Comparison of ENCODE assay signal across 7 mouse cellular contexts in the genomic region with DNA sequence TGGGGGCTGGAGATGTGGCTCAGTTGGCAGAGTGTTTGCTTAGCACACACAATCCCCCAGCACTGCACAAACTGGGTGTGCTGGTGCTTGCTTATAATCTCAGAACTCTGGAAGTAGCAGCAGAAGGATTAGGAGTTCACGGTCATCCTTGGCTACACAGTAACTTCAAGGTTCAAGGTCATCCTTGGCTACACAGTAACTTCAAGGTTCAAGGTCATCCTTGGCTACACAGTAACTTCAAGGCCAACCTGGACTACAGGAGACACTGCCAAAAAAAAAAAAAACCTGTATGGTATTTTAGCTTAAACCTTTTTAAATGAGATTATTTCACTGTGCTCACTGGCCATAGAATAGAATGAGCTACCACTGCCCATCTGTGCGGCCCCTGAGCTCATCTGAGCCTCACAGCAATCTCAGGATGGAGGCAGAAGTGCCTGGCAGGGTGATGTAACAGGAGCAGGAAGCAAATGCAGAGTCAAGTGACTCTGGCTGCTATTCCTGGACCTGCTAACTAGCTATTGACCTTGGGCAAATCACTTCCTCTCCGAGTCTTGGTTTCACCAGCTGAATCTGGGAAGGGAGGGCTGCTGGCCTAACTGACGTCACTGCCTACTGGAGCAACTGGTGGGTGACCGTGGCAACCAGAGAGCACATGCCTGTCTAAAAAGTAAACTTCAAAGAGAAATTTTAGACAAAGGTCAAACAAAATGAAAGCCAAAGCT. TPM values are rescaled to one million over a fixed set of nuclear protein-coding genes. Genes with fewer than 3 reads are reported as not detected.
A peak's percentile ranks its signal among the peaks of the same experiment; 100 is the strongest.
DNase-seq lines count a peak whose midpoint lies in the region; ATAC-seq and TF ChIP-seq lines count a peak whose summit lies in the region.

No protein-coding gene starts in this region.

- no peak overlapping the region for H3K4me3 ChIP-seq in intestine, postnatal 0 days (ENCODE audit: low read depth, low read length)

- H3K4me1 ChIP-seq in intestine, postnatal 0 days (replicated peaks; ENCODE audit: control insufficient read depth, insufficient read depth, low read length) = no peaks in the 10 kb centered on the region

- peaks cover 2% of the 10 kb centered on the region; the same call in 1 of the 2 replicates for H3K36me3 ChIP-seq in intestine, postnatal 0 days (ENCODE audit: control insufficient read depth, insufficient read depth)

- no peaks in the 10 kb centered on the region for H3K9me3 ChIP-seq in intestine, postnatal 0 days (ENCODE audit: control insufficient read depth)

- TF ChIP-seq CTCF in intestine, postnatal 0 days (IDR thresholded peaks at IDR 0.05; ENCODE audit: low read depth) = no peak

- no peak overlapping the region for H3K4me2 ChIP-seq in intestine, postnatal 0 days (replicated peaks; ENCODE audit: low read depth)

- ATAC-seq in intestine, postnatal 0 days = 0 out of 2 replicates have a peak, but pooled peaks have one; percentile 47

- no peak overlapping the region for H3K9ac ChIP-seq in intestine, postnatal 0 days (ENCODE audit: low read depth, low read length)

- 30% methylated on average over 5 of the region's 5 CpGs for WGBS in intestine, postnatal 0 days

- no peaks in the 10 kb centered on the region for H3K27me3 ChIP-seq in intestine, postnatal 0 days (replicated peaks; ENCODE audit: control insufficient read depth, insufficient read depth, low read length)

- peak; percentile 44 for DNase-seq in R1 (ENCODE audit: low read depth, low spot score)
- peak; percentile 69 for DNase-seq in brain, adult 2 months (ENCODE audit: low read depth, low spot score)
- peak; percentile 39 for DNase-seq in lung, postnatal 10 days
- DNase-seq in thymus, postnatal 14 days = no peak
- no peak for DNase-seq in right cerebral cortex, postnatal 14 days
- no peak for DNase-seq in left cerebral cortex, adult 8-10 months (ENCODE audit: low spot score in 2 of 2)

- no peak overlapping the region for H3K27ac ChIP-seq in intestine, postnatal 0 days (ENCODE audit: low read depth, low read length)

RNA-seq across cellular contexts. Expression of a gene that starts 24.2 kb away (rescaled TPM):
- polyA plus RNA-seq in intestine, postnatal 0 days (2015; fragmentation: Nextera tagmentation; extraction: Ambion mirVana) = 7.5 TPM in 2 replicates
- 10 to 100 TPM; 66.3 to 76.8 (median 71.3) TPM for total RNA-seq in left cerebral cortex, adult 8-10 months (2022)

RNA-seq across cellular contexts. Expression of a gene that starts 56.9 kb away (rescaled TPM):
- 4.8 and 5.3 TPM in 2 replicates for polyA plus RNA-seq in intestine, postnatal 0 days (2015; fragmentation: Nextera tagmentation; extraction: Ambion mirVana)
- total RNA-seq in left cerebral cortex, adult 8-10 months (2022) = under 1 TPM; 0.23 to 0.80 (median 0.56) TPM

Comparison
In these comparisons a context has a peak if more than half of its experiments do, and no peak if none do; other contexts are left out.
1. DNase-seq: peak in R1 (single experiment), brain, adult 2 months (single experiment) and lung, postnatal 10 days (single experiment); none in thymus, postnatal 14 days (single experiment), right cerebral cortex, postnatal 14 days (single experiment) and left cerebral cortex, adult 8-10 months (0 of 2).